ENCODE assay signal across 8 mouse cellular contexts in genomic region chr9:96952310-96952975, GRCm38 (mm10). TPM values are rescaled to one million over a fixed set of nuclear protein-coding genes. Genes with fewer than 3 reads are reported as not detected.
DNase-seq lines count a peak whose midpoint lies in the region; ATAC-seq and TF ChIP-seq lines count a peak whose summit lies in the region.

No protein-coding gene starts in this region.

- no peak for TF ChIP-seq POLR2A in testis, adult 2 months (IDR thresholded peaks at IDR 0.05; ENCODE audit: control insufficient read depth, low read depth, low read length)

- TF ChIP-seq CTCF in testis, adult 2 months (IDR thresholded peaks at IDR 0.05; ENCODE audit: control insufficient read depth, insufficient read depth, insufficient replicate concordance, low read depth, low read length): no peak

- ATAC-seq in kidney, embryonic 14.5 days (ENCODE audit: low FRiP score, low TSS enrichment): peak; percentile 67
- ATAC-seq in heart, embryonic 13.5 days (ENCODE audit: extremely low read depth, insufficient number of reproducible peaks, low FRiP score, low TSS enrichment): peak; percentile 56; the same call in 1 of the 2 replicates

- H3K4me1 ChIP-seq in kidney, embryonic 14.5 days (ENCODE audit: control insufficient read depth, insufficient read depth, low read length): peaks cover 38% of the 10 kb centered on the region
- H3K4me1 ChIP-seq in testis, adult 2 months (ENCODE audit: control insufficient read depth, insufficient read depth, low read length): no peaks in the 10 kb centered on the region
- H3K4me1 ChIP-seq in heart, embryonic 13.5 days: peaks cover 99% of the 10 kb centered on the region

- H3K27ac ChIP-seq in kidney, embryonic 14.5 days (ENCODE audit: low read depth, low read length): no peak overlapping the region
- no peak overlapping the region for H3K27ac ChIP-seq in testis, adult 2 months (ENCODE audit: control insufficient read depth, insufficient read depth, low read depth, low read length)
- H3K27ac ChIP-seq in heart, embryonic 13.5 days (replicated peaks): peak overlapping the region; percentile 97

- no peak overlapping the region for H3K4me2 ChIP-seq in kidney, embryonic 14.5 days (replicated peaks; ENCODE audit: low read depth, low read length)
- H3K4me2 ChIP-seq in heart, embryonic 13.5 days: peak overlapping the region; percentile 49

- H3K9ac ChIP-seq in kidney, embryonic 14.5 days (ENCODE audit: low read depth, low read length): no peak overlapping the region
- peak overlapping the region; percentile 70; the same call in 1 of the 2 replicates for H3K9ac ChIP-seq in heart, embryonic 13.5 days

- WGBS in kidney, embryonic 14.5 days: 12% methylated on average over 9 of the region's 9 CpGs
- 16% methylated on average over 9 of the region's 9 CpGs for WGBS in heart, embryonic 13.5 days

- no peaks in the 10 kb centered on the region; the same call in 1 of the 2 replicates for H3K27me3 ChIP-seq in kidney, embryonic 14.5 days (ENCODE audit: control insufficient read depth, insufficient read depth, low read length)
- no peaks in the 10 kb centered on the region for H3K27me3 ChIP-seq in testis, adult 2 months (ENCODE audit: control insufficient read depth, insufficient read depth, low read length)
- no peaks in the 10 kb centered on the region for H3K27me3 ChIP-seq in heart, embryonic 13.5 days (replicated peaks)

- H3K4me3 ChIP-seq in kidney, embryonic 14.5 days (ENCODE audit: low read length): no peak overlapping the region
- H3K4me3 ChIP-seq in testis, adult 2 months (ENCODE audit: control insufficient read depth, low read depth, low read length): peak overlapping the region; percentile 26; the same call in 1 of the 2 replicates
- no peak overlapping the region for H3K4me3 ChIP-seq in heart, embryonic 13.5 days

- DNase-seq in kidney, postnatal 25 days: no peak
- DNase-seq in testis, postnatal 10 days (ENCODE audit: low spot score): no peak
- DNase-seq in telencephalon, adult 2 months (ENCODE audit: low read depth, low spot score): peak; percentile 59
- no peak for DNase-seq in cerebellum, postnatal 25 days
- DNase-seq in lung, adult 18-20 months: no peak

- H3K9me3 ChIP-seq in kidney, embryonic 14.5 days (ENCODE audit: control insufficient read depth, low read length): no peaks in the 10 kb centered on the region
- H3K9me3 ChIP-seq in heart, embryonic 13.5 days: no peaks in the 10 kb centered on the region

- no peaks in the 10 kb centered on the region for H3K36me3 ChIP-seq in kidney, embryonic 14.5 days (ENCODE audit: control insufficient read depth, insufficient read depth, low read length)
- H3K36me3 ChIP-seq in testis, adult 2 months (ENCODE audit: control insufficient read depth, insufficient read depth, low read length): no peaks in the 10 kb centered on the region
- H3K36me3 ChIP-seq in heart, embryonic 13.5 days: no peaks in the 10 kb centered on the region

RNA-seq across cellular contexts. Expression of gene Pxylp1, which starts 60.0 kb away (rescaled TPM):
- polyA plus RNA-seq in kidney, embryonic 14.5 days (2014; fragmentation: Nextera tagmentation; extraction: Ambion mirVana): 10.6 and 19.3 TPM in 2 replicates
- polyA plus RNA-seq in testis, adult 2 months (2012; rRNA removed): 3.7 and 4.5 TPM in 2 replicates
- polyA plus RNA-seq in heart, embryonic 13.5 days (2015; fragmentation: Nextera tagmentation; extraction: Ambion mirVana): 29.5 and 33.3 TPM in 2 replicates
